Mouse (Mus musculus): ENCODE data around the gene Spred2. TPM values are rescaled to one million over a fixed set of nuclear protein-coding genes. Genes with fewer than 3 reads are reported as not detected.

The Spred2 gene
- total and polyA plus RNA-seq, 2 experiments from 2014 or later: 8.7 to 16.9 TPM

GRCm38 (mm10) chr11:19941156-19941777, 17.1 kb downstream of the Spred2 start:
- DNase-seq (ENCODE audit: low spot score) (no peak), ATAC-seq (no peak)
- H3K9me3 ChIP-seq (ENCODE audit: low read length): no peaks in the 10 kb centered on the region
- no peak for TF ChIP-seq CTCF (IDR thresholded peaks at IDR 0.05; ENCODE audit: low read depth)
- no peaks in the 10 kb centered on the region for H3K27me3 ChIP-seq (ENCODE audit: insufficient read depth, low read length)
- no peak overlapping the region for H3K4me2 ChIP-seq (ENCODE audit: low read depth, low read length)
- WGBS: 75% methylated on average over 12 of the region's 12 CpGs
- peaks cover 20% of the 10 kb centered on the region for H3K4me1 ChIP-seq (ENCODE audit: insufficient read depth, low read length)
- H3K4me3 ChIP-seq (ENCODE audit: low read length): no peak overlapping the region
- no peak overlapping the region for H3K9ac ChIP-seq (replicated peaks; ENCODE audit: low read length)
- H3K36me3 ChIP-seq (ENCODE audit: insufficient read depth, low read length): no peaks in the 10 kb centered on the region; the same call in 1 of the 2 replicates
- no peak overlapping the region for H3K27ac ChIP-seq

- WGBS: 79% methylated on average over 4 of the region's 4 CpGs
- ATAC-seq: no peak
- no peak overlapping the region for H3K27ac ChIP-seq
- no peaks in the 10 kb centered on the region for H3K9me3 ChIP-seq (ENCODE audit: low read length)
- no peak overlapping the region for H3K4me2 ChIP-seq (ENCODE audit: low read depth, low read length)
- no peak for TF ChIP-seq CTCF (IDR thresholded peaks at IDR 0.05; ENCODE audit: low read depth)
- H3K36me3 ChIP-seq (ENCODE audit: insufficient read depth, low read length): no peaks in the 10 kb centered on the region; the same call in 1 of the 2 replicates
- no peaks in the 10 kb centered on the region for H3K27me3 ChIP-seq (ENCODE audit: insufficient read depth, low read length)
- no peak overlapping the region for H3K4me3 ChIP-seq (ENCODE audit: low read length)
- DNase-seq (ENCODE audit: low spot score): no peak
- peaks cover 17% of the 10 kb centered on the region for H3K4me1 ChIP-seq (ENCODE audit: insufficient read depth, low read length)
- H3K9ac ChIP-seq (replicated peaks; ENCODE audit: low read length): no peak overlapping the region
These were observed 17.8 kb downstream of the Spred2 start for GRCm38 (mm10) chr11:19941978-19942377.

GRCm38 (mm10) chr11:19943753-19944152, 19.6 kb downstream of the Spred2 start:
- Histone ChIP-seq H3K27me3 (ENCODE audit: insufficient read depth, low read length) (no peaks in the 10 kb centered on the region), H3K9ac (replicated peaks; ENCODE audit: low read length) (no peak overlapping the region), H3K4me1 (ENCODE audit: insufficient read depth, low read length) (peaks cover 28% of the 10 kb centered on the region), H3K9me3 (ENCODE audit: low read length) (no peaks in the 10 kb centered on the region), H3K4me2 (ENCODE audit: low read depth, low read length) (no peak overlapping the region), H3K4me3 (ENCODE audit: low read length) (no peak overlapping the region), H3K36me3 (ENCODE audit: insufficient read depth, low read length) (no peaks in the 10 kb centered on the region; the same call in 1 of the 2 replicates), H3K27ac (no peak overlapping the region)
- no peak for TF ChIP-seq CTCF (IDR thresholded peaks at IDR 0.05; ENCODE audit: low read depth)
- DNase-seq (ENCODE audit: low spot score) (no peak), ATAC-seq (no peak)
- WGBS: 95% methylated on average over 2 of the region's 2 CpGs

GRCm38 (mm10) chr11:19944701-19945100, 20.5 kb downstream of the Spred2 start:
- 67% methylated on average over 6 of the region's 6 CpGs for WGBS
- H3K27ac ChIP-seq: no peak overlapping the region
- no peak for TF ChIP-seq CTCF (IDR thresholded peaks at IDR 0.05; ENCODE audit: low read depth)

GRCm38 (mm10) chr11:19946721-19947120, 22.5 kb downstream of the Spred2 start:
- whole genome bisulfite sequencing: 95% methylated on average over 6 of the region's 7 CpGs
- no peaks in the 10 kb centered on the region for H3K27me3 ChIP-seq (ENCODE audit: insufficient read depth, low read length)
- TF ChIP-seq CTCF (IDR thresholded peaks at IDR 0.05; ENCODE audit: low read depth): no peak
- no peaks in the 10 kb centered on the region; the same call in 1 of the 2 replicates for H3K36me3 ChIP-seq (ENCODE audit: insufficient read depth, low read length)
- H3K4me3 ChIP-seq (ENCODE audit: low read length): no peak overlapping the region
- H3K9ac ChIP-seq (replicated peaks; ENCODE audit: low read length): no peak overlapping the region
- no peaks in the 10 kb centered on the region for H3K9me3 ChIP-seq (ENCODE audit: low read length)
- no peak overlapping the region for H3K4me2 ChIP-seq (ENCODE audit: low read depth, low read length)
- H3K4me1 ChIP-seq (ENCODE audit: insufficient read depth, low read length): 0 out of 2 replicates have a peak, but pooled peaks cover 17% of the 10 kb centered on the region
- DNase-seq (ENCODE audit: low spot score) (no peak), ATAC-seq (no peak)
- no peak overlapping the region for H3K27ac ChIP-seq

More at GRCm38 (mm10) chr11:19944701-19945100, 20.5 kb downstream of the Spred2 start:
- no peak overlapping the region for H3K9ac ChIP-seq (replicated peaks; ENCODE audit: low read length)
- ATAC-seq: no peak
- no peak for DNase-seq (ENCODE audit: low spot score)
- H3K4me2 ChIP-seq (ENCODE audit: low read depth, low read length): no peak overlapping the region
- H3K4me1 ChIP-seq (ENCODE audit: insufficient read depth, low read length): peaks cover 19% of the 10 kb centered on the region; the same call in 1 of the 2 replicates
- H3K4me3 ChIP-seq (ENCODE audit: low read length): no peak overlapping the region
- H3K9me3 ChIP-seq (ENCODE audit: low read length): no peaks in the 10 kb centered on the region
- H3K27me3 ChIP-seq (ENCODE audit: insufficient read depth, low read length): no peaks in the 10 kb centered on the region
- H3K36me3 ChIP-seq (ENCODE audit: insufficient read depth, low read length): no peaks in the 10 kb centered on the region; the same call in 1 of the 2 replicates

GRCm38 (mm10) chr11:19947626-19948135, 23.5 kb downstream of the Spred2 start:
- Histone ChIP-seq H3K4me3 (ENCODE audit: low read length) (no peak overlapping the region), H3K9me3 (ENCODE audit: low read length) (no peaks in the 10 kb centered on the region), H3K27me3 (ENCODE audit: insufficient read depth, low read length) (no peaks in the 10 kb centered on the region), H3K36me3 (ENCODE audit: insufficient read depth, low read length) (no peaks in the 10 kb centered on the region; the same call in 1 of the 2 replicates), H3K27ac (no peak overlapping the region), H3K4me2 (ENCODE audit: low read depth, low read length) (no peak overlapping the region), H3K9ac (replicated peaks; ENCODE audit: low read length) (no peak overlapping the region), H3K4me1 (ENCODE audit: insufficient read depth, low read length) (peaks cover 17% of the 10 kb centered on the region; the same call in 1 of the 2 replicates)
- TF ChIP-seq CTCF (IDR thresholded peaks at IDR 0.05; ENCODE audit: low read depth): no peak
- 58% methylated on average over 7 of the region's 7 CpGs for WGBS
- ATAC-seq (peak; percentile 53), DNase-seq (ENCODE audit: low spot score) (no peak)

- H3K27me3 ChIP-seq (ENCODE audit: insufficient read depth, low read length): no peaks in the 10 kb centered on the region
- no peak for ATAC-seq
- no peak overlapping the region for H3K27ac ChIP-seq
- H3K9ac ChIP-seq (replicated peaks; ENCODE audit: low read length): no peak overlapping the region
- no peaks in the 10 kb centered on the region; the same call in 1 of the 2 replicates for H3K36me3 ChIP-seq (ENCODE audit: insufficient read depth, low read length)
- peaks cover 17% of the 10 kb centered on the region; the same call in 1 of the 2 replicates for H3K4me1 ChIP-seq (ENCODE audit: insufficient read depth, low read length)
- DNase-seq (ENCODE audit: low spot score): no peak
- no peak for TF ChIP-seq CTCF (IDR thresholded peaks at IDR 0.05; ENCODE audit: low read depth)
- H3K9me3 ChIP-seq (ENCODE audit: low read length): no peaks in the 10 kb centered on the region
- no peak overlapping the region for H3K4me2 ChIP-seq (ENCODE audit: low read depth, low read length)
- no peak overlapping the region for H3K4me3 ChIP-seq (ENCODE audit: low read length)
- WGBS: 70% methylated on average over 5 of the region's 5 CpGs
These were observed 25.6 kb downstream of the Spred2 start for GRCm38 (mm10) chr11:19949725-19950124.
